Mouse (Mus musculus): ENCODE data around the gene Gm5150. TPM values are rescaled to one million over a fixed set of nuclear protein-coding genes. Genes with fewer than 3 reads are reported as not detected.
"Not testable (repeated sequence)": the region's sequence is repeated elsewhere in the genome, so short reads cannot be mapped to it uniquely, and the experiment has no call there.

Gm5150 gene
- total RNA-seq (2021), result not detected

- intact Hi-C loops (cut with DNase I), result no loop called here
- no peak for DNase-seq
These were observed at the start of gene Gm5150 for GRCm38 (mm10) chr3:16006215-16006614. Gene Gm5150 (minus strand): TSS chr3:16006437.

GRCm38 (mm10) chr3:16051736-16052135 is 45.5 kb upstream of the Gm5150 start:
- intact Hi-C loops (cut with DNase I); DNase-seq: not testable (repeated sequence)

GRCm38 (mm10) chr3:16047288-16047687 is 41.1 kb upstream of the Gm5150 start:
- intact Hi-C loops (cut with DNase I), result no loop called here

GRCm38 (mm10) chr3:16043315-16043714 is 37.1 kb upstream of the Gm5150 start:
- peak; percentile 17 to 21 for DNase-seq
- intact Hi-C loops (cut with DNase I), result loop anchor here (2.0 kb wide), 1 partner anchor 779 kb away; no protein-coding TSS in a partner anchor

More at GRCm38 (mm10) chr3:16047288-16047687, 41.1 kb upstream of the Gm5150 start:
- no peak for DNase-seq

- DNase-seq, result peak; percentile 34 to 56
- intact Hi-C loops (cut with DNase I), result loop anchor here (10.0 kb wide), 1 partner anchor 1800 kb away; no protein-coding TSS in a partner anchor
These were observed 18.8 kb upstream of the Gm5150 start for GRCm38 (mm10) chr3:16024988-16025387.

GRCm38 (mm10) chr3:16022214-16022613 is 16.0 kb upstream of the Gm5150 start:
- intact Hi-C loops (cut with DNase I), result loop anchor here (10.0 kb wide), 1 partner anchor 1803 kb away; no protein-coding TSS in a partner anchor

GRCm38 (mm10) chr3:16014456-16014855 is 8.2 kb upstream of the Gm5150 start:
- DNase-seq; intact Hi-C loops (cut with DNase I): not testable (repeated sequence)

More at GRCm38 (mm10) chr3:16022214-16022613, 16.0 kb upstream of the Gm5150 start:
- no peak for DNase-seq

- DNase-seq, result no peak
- intact Hi-C loops (cut with DNase I), result no loop called here
These were observed 1.6 kb upstream of the Gm5150 start for GRCm38 (mm10) chr3:16007827-16008226.

GRCm38 (mm10) chr3:16003890-16004633 is 2.2 kb downstream of the Gm5150 start:
- no peak for DNase-seq
- intact Hi-C loops (cut with DNase I), result no loop called here

- DNase-seq; intact Hi-C loops (cut with DNase I): not testable (repeated sequence)
These were observed 6.8 kb downstream of the Gm5150 start for GRCm38 (mm10) chr3:15999479-15999878.

GRCm38 (mm10) chr3:15982216-15982615 is 24.0 kb downstream of the Gm5150 start:
- intact Hi-C loops (cut with DNase I), result no loop called here

GRCm38 (mm10) chr3:15956921-15957320 is 49.3 kb downstream of the Gm5150 start:
- DNase-seq, result no peak
- intact Hi-C loops (cut with DNase I), result no loop called here

More at GRCm38 (mm10) chr3:15982216-15982615, 24.0 kb downstream of the Gm5150 start:
- DNase-seq, result no peak

Small RNA genes within 50 kb of the gene (microRNA-seq; reads per million reads assigned to microRNA genes)
- 0 reads per million in 2 experiments for gene Gm24694

Other genes with a start within 250 kb of the Gm5150 start
- under 1 TPM in 1 of 2 experiments, not detected in 1; 0.20 TPM for gene Sirpb1c, start 157.9 kb downstream of the Gm5150 start, total RNA-seq (2021)

All from heart, postnatal 10 days (tissue).